Comparison of ENCODE assay signal across 7 mouse cellular contexts in genomic region chr12:38780955-38781304, GRCm38 (mm10). TPM values are rescaled to one million over a fixed set of nuclear protein-coding genes. Genes with fewer than 3 reads are reported as not detected.
DNase-seq lines count a peak whose midpoint lies in the region; ATAC-seq and TF ChIP-seq lines count a peak whose summit lies in the region.

No protein-coding gene starts in this region.

- no peaks in the 10 kb centered on the region for H3K9me3 ChIP-seq in CH12.LX (replicated peaks; ENCODE audit: low read length)
- H3K9me3 ChIP-seq in embryonic facial prominence, embryonic 11.5 days (replicated peaks; ENCODE audit: control insufficient read depth, low read length), result no peaks in the 10 kb centered on the region
- H3K9me3 ChIP-seq in midbrain, embryonic 15.5 days, result no peaks in the 10 kb centered on the region

- H3K27me3 ChIP-seq in CH12.LX (replicated peaks), result no peaks in the 10 kb centered on the region
- H3K27me3 ChIP-seq in embryonic facial prominence, embryonic 11.5 days (ENCODE audit: control insufficient read depth, insufficient read depth, low read length), result no peaks in the 10 kb centered on the region
- no peaks in the 10 kb centered on the region for H3K27me3 ChIP-seq in midbrain, embryonic 15.5 days (replicated peaks)

- ATAC-seq in embryonic facial prominence, embryonic 11.5 days (replicated peaks; ENCODE audit: insufficient number of reproducible peaks, low FRiP score, low TSS enrichment, low read depth), result no peak
- no peak for ATAC-seq in midbrain, embryonic 15.5 days (replicated peaks)
- ATAC-seq in granulocyte monocyte progenitor cell, adult 5-6 weeks (replicated peaks; ENCODE audit: poor library complexity, severe bottlenecking), result no peak

- peak overlapping the region; percentile 69 to 72 (median 71) for H3K4me3 ChIP-seq in CH12.LX (replicated peaks in 1 of 3; ENCODE audit: low read depth in 2 of 3, low read length in 2 of 3, poor library complexity in 1 of 3)
- peak overlapping the region; percentile 55 for H3K4me3 ChIP-seq in embryonic facial prominence, embryonic 11.5 days (ENCODE audit: low read depth, low read length)
- peak overlapping the region; percentile 73 for H3K4me3 ChIP-seq in midbrain, embryonic 15.5 days

- WGBS in embryonic facial prominence, embryonic 11.5 days, result under 1% methylated on average over 11 of the region's 11 CpGs
- under 1% methylated on average over 11 of the region's 11 CpGs for WGBS in midbrain, embryonic 15.5 days

- peak; percentile 10 for TF ChIP-seq RAD21 in CH12.LX (IDR thresholded peaks at IDR 0.05; ENCODE audit: low read depth, low read length)

- in situ Hi-C loops in CH12.LX (cut with MboI; ENCODE audit: low pct_ligation_motif_present, low pct_unique_long_range_greater_than_20kb, low sequenced_read_pairs), result no loop called here

- TF ChIP-seq POLR2A in CH12.LX (IDR thresholded peaks at IDR 0.05; ENCODE audit: low read depth, low read length), result no peak

- peak overlapping the region; percentile 98 for H3K9ac ChIP-seq in CH12.LX (ENCODE audit: insufficient read depth, low read depth)
- peak overlapping the region; percentile 59 for H3K9ac ChIP-seq in embryonic facial prominence, embryonic 11.5 days (replicated peaks; ENCODE audit: low read length)
- H3K9ac ChIP-seq in midbrain, embryonic 15.5 days, result peak overlapping the region; percentile 44

- no peaks in the 10 kb centered on the region for H3K79me2 ChIP-seq in CH12.LX (replicated peaks; ENCODE audit: control insufficient read depth, extremely low read depth, insufficient read depth, poor library complexity, severe bottlenecking)

- H3K4me1 ChIP-seq in CH12.LX (ENCODE audit: control insufficient read depth in 1 of 2, insufficient read depth in 2 of 2), result peaks cover 0 to 6% of the 10 kb centered on the region in 2 experiments; a peak in 1 of 4 replicates
- H3K4me1 ChIP-seq in embryonic facial prominence, embryonic 11.5 days (ENCODE audit: control insufficient read depth, insufficient read depth, low read length), result no peaks in the 10 kb centered on the region
- peaks cover 12% of the 10 kb centered on the region for H3K4me1 ChIP-seq in midbrain, embryonic 15.5 days

- intact Hi-C loops in heart, postnatal 14 days (cut with DNase I), result no loop called here

- H3K36me3 ChIP-seq in CH12.LX (replicated peaks in 1 of 2; ENCODE audit: control insufficient read depth in 1 of 2, insufficient read depth in 1 of 2, low read length in 1 of 2), result no peaks in the 10 kb centered on the region
- no peaks in the 10 kb centered on the region for H3K36me3 ChIP-seq in embryonic facial prominence, embryonic 11.5 days (replicated peaks; ENCODE audit: control insufficient read depth, insufficient read depth, low read depth, low read length)
- H3K36me3 ChIP-seq in midbrain, embryonic 15.5 days (replicated peaks), result no peaks in the 10 kb centered on the region

- peak; percentile 32 for DNase-seq in CH12.LX (ENCODE audit: extremely low read depth)
- DNase-seq in adrenal gland, adult 18-20 months (ENCODE audit: low spot score in 2 of 2), result peak; percentile 28 to 66
- DNase-seq in embryonic facial prominence, embryonic 11.5 days (ENCODE audit: low spot score), result peak; percentile 29
- DNase-seq in heart, postnatal 14 days, result peak; percentile 14 to 26
- DNase-seq in layer of hippocampus, postnatal 14 days (ENCODE audit: low spot score in 2 of 2), result peak; percentile 17 to 19

- peak overlapping the region; percentile 99 for H3K4me2 ChIP-seq in CH12.LX (ENCODE audit: insufficient read depth, low read depth, poor library complexity, severe bottlenecking)
- peak overlapping the region; percentile 85 for H3K4me2 ChIP-seq in embryonic facial prominence, embryonic 11.5 days (ENCODE audit: low read depth, low read length)
- H3K4me2 ChIP-seq in midbrain, embryonic 15.5 days, result peak overlapping the region; percentile 100

- 0 out of 4 replicates have a peak, but pooled peaks of 1 of the 2 experiments have one; percentile 10 for TF ChIP-seq CTCF in CH12.LX (conservative IDR thresholded peaks at IDR 0.05 in 1 of 2, IDR thresholded peaks at IDR 0.05 in 1 of 2; ENCODE audit: low read depth in 2 of 2, low read length in 2 of 2)

- dilution Hi-C loops in CH12.LX (cut with MboI; ENCODE audit: extremely low pct_ligation_motif_present, extremely low pct_unique_long_range_greater_than_20kb, low sequenced_read_pairs), result no loop called here

- no peak for TF ChIP-seq EP300 in CH12.LX (IDR thresholded peaks at IDR 0.05; ENCODE audit: low read length)

- 0 out of 2 replicates have a peak overlapping the region, but pooled peaks have one; percentile 32 for H3K27ac ChIP-seq in CH12.LX (ENCODE audit: insufficient read depth, low read depth)
- H3K27ac ChIP-seq in embryonic facial prominence, embryonic 11.5 days (replicated peaks; ENCODE audit: low read depth, low read length), result peak overlapping the region; percentile 47; the same call in 1 of the 2 replicates
- H3K27ac ChIP-seq in midbrain, embryonic 15.5 days, result no peak overlapping the region

TF ChIP-seq in CH12.LX, 34 proteins besides CTCF, POLR2A, EP300 and RAD21:
- no peak for TF ChIP-seq ZC3H11A (IDR thresholded peaks at IDR 0.05; ENCODE audit: low read depth, low read length)
- TF ChIP-seq CHD2 (IDR thresholded peaks at IDR 0.05; ENCODE audit: low read length), result peak; percentile 23; the same call in 1 of the 2 replicates
- peak; percentile 68 for TF ChIP-seq ZNF384 (IDR thresholded peaks at IDR 0.05; ENCODE audit: low read depth, low read length)
- no peak for TF ChIP-seq HCFC1 (IDR thresholded peaks at IDR 0.05; ENCODE audit: low read depth, low read length)
- peak; percentile 25; the same call in 1 of the 2 replicates for TF ChIP-seq IRF4 (IDR thresholded peaks at IDR 0.05; ENCODE audit: low read depth, low read length)
- TF ChIP-seq CHD1 (IDR thresholded peaks at IDR 0.05; ENCODE audit: low read depth, low read length), result no peak
- no peak for TF ChIP-seq RCOR1 (conservative IDR thresholded peaks at IDR 0.05; ENCODE audit: low read depth, low read length)
- TF ChIP-seq ETS1 (conservative IDR thresholded peaks at IDR 0.05; ENCODE audit: low read depth, low read length), result 0 out of 2 replicates have a peak, but pooled peaks have one; percentile 17
- TF ChIP-seq BHLHE40 (IDR thresholded peaks at IDR 0.05; ENCODE audit: low read depth, low read length), result no peak
- TF ChIP-seq MYC (IDR thresholded peaks at IDR 0.05; ENCODE audit: low read depth, low read length), result no peak
- peak; percentile 87 for TF ChIP-seq MAZ (IDR thresholded peaks at IDR 0.05; ENCODE audit: low read depth, low read length)
- peak; percentile 4; the same call in 1 of the 2 replicates for TF ChIP-seq SMC3 (IDR thresholded peaks at IDR 0.05; ENCODE audit: low read depth, low read length)

RNA-seq across cellular contexts. Expression of gene Etv1, which starts 1.8 kb away (rescaled TPM):
- total RNA-seq in CH12.LX (2012; rRNA removed) (1.3 and 3.4 TPM in 2 replicates), CH12.LX (2014; rRNA removed) (3.4 and 4.4 TPM in 2 replicates)
- 4.0 and 5.4 TPM in 2 replicates for polyA plus RNA-seq in CH12.LX (2012; ENCODE audit: insufficient read length, low read depth)
- total RNA-seq in adrenal gland, adult 18-20 months (2021), result 10 to 100 TPM; 24.5 to 61.8 TPM
- 27.9 and 31.5 TPM in 2 replicates for polyA plus RNA-seq in embryonic facial prominence, embryonic 11.5 days (2014; fragmentation: Nextera tagmentation; extraction: Ambion mirVana)
- total RNA-seq in heart, postnatal 14 days (2021), result 10 to 100 TPM; 11.0 to 12.4 TPM
- 10 to 100 TPM; 64.2 to 74.3 TPM for total RNA-seq in layer of hippocampus, postnatal 14 days (2021)
- polyA plus RNA-seq in midbrain, embryonic 15.5 days (2015; fragmentation: Nextera tagmentation; extraction: Ambion mirVana), result 21.2 and 22.6 TPM in 2 replicates
- total RNA-seq in granulocyte monocyte progenitor cell, adult 5-6 weeks (2014; fragmentation: Nextera tagmentation), result not detected in 2 replicates
- 0.30 TPM in 1 of 2 replicates, not detected in the other for total RNA-seq in granulocyte monocyte progenitor cell, adult 5-6 weeks (2017)

Comparison
In these comparisons a context has a peak if more than half of its experiments do, and no peak if none do; other contexts are left out.
1. H3K9ac ChIP-seq: peak in every context shown above with its lines; median percentile 98 in CH12.LX; 59 in embryonic facial prominence, embryonic 11.5 days; 44 in midbrain, embryonic 15.5 days.